Mouse (Mus musculus): ENCODE measurements around the gene Atp1a1. TPM values are rescaled to one million over a fixed set of nuclear protein-coding genes. Genes with fewer than 3 reads are reported as not detected.

The Atp1a1 gene
- polyA plus RNA-seq, 1 experiment from 2014 or later: 115 TPM

DNA sequence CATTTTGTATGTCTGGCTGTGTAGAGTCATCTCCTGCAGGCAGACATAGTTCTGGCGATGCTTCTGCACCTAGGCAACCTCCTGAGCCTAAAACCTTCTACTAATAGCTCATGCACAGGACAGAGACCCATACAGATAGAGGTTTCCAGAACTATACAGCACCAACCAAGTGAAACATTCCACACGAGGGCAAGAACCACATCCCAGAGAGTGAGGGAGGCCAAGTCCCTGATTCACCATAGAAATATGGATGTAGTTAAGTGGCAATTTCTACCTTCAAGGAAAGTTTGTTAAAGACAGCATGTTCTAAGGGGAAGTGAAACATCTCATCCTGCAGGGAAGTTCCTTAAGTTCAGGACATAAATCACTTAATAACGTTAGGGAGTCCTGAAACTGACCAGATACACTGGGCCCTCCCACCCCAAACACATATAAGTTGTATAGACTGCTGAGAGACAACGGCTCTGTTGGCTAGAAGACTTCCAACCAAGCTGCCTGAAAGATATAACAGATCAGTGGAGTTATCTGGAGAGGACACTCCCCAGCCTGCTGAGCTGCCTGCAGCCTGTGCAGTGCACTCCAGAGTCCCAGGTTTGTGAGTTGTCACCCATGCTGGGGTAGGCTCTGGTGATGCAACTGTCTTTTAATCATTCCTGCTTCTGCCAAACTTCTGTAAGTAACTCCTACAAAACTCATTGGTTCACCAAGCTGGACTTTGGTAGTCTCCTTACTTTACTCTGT lies 39.7 kb upstream of the Atp1a1 start:
- no peaks in the 10 kb centered on the region for H3K27me3 ChIP-seq (ENCODE audit: control insufficient read depth, insufficient read depth, low read length)
- no peak overlapping the region for H3K27ac ChIP-seq (ENCODE audit: low read depth, low read length)
- no peak for ATAC-seq (ENCODE audit: insufficient read depth, low FRiP score, low TSS enrichment)

DNA sequence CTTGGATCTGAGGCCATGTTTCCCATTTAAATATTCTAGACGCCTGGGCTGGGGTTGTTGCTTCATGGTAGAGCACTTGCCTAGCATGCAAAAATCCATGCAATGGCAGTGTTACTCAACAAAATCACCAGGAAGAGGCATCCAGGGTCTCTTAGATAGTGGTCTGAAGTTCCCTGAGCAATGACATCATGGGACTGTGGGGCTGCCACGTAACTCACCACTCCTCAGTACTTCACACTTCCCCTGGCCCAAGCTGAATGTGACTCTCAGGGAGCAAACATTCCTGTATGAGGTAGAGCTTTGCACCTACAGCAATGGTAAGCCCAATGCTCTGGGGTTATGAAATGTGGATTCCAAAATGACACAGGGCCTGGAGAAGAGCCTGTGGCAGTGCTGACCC lies 38.8 kb upstream of the Atp1a1 start:
- ATAC-seq (ENCODE audit: insufficient read depth, low FRiP score, low TSS enrichment) (no peak), DNase-seq (ENCODE audit: low spot score) (no peak)
- Histone ChIP-seq H3K4me3 (ENCODE audit: low read depth, low read length) (no peak overlapping the region), H3K4me1 (ENCODE audit: control insufficient read depth, insufficient read depth, low read length) (no peaks in the 10 kb centered on the region), H3K9me3 (ENCODE audit: control insufficient read depth, low read length) (no peaks in the 10 kb centered on the region), H3K27ac (ENCODE audit: low read depth, low read length) (no peak overlapping the region), H3K9ac (ENCODE audit: low read length) (no peak overlapping the region), H3K27me3 (ENCODE audit: control insufficient read depth, insufficient read depth, low read length) (no peaks in the 10 kb centered on the region), H3K4me2 (ENCODE audit: low read depth) (no peak overlapping the region), H3K36me3 (ENCODE audit: control insufficient read depth, insufficient read depth, low read length) (no peaks in the 10 kb centered on the region)
- WGBS: 77% methylated on average over 2 of the region's 2 CpGs

More for the DNA sequence above, 39.7 kb upstream of the Atp1a1 start:
- Histone ChIP-seq H3K4me3 (ENCODE audit: low read depth, low read length) (no peak overlapping the region), H3K4me1 (ENCODE audit: control insufficient read depth, insufficient read depth, low read length) (no peaks in the 10 kb centered on the region), H3K9me3 (ENCODE audit: control insufficient read depth, low read length) (no peaks in the 10 kb centered on the region), H3K9ac (ENCODE audit: low read length) (no peak overlapping the region), H3K4me2 (ENCODE audit: low read depth) (no peak overlapping the region), H3K36me3 (ENCODE audit: control insufficient read depth, insufficient read depth, low read length) (no peaks in the 10 kb centered on the region)
- 73% methylated on average over 4 of the region's 4 CpGs for WGBS
- no peak for DNase-seq (ENCODE audit: low spot score)

DNA sequence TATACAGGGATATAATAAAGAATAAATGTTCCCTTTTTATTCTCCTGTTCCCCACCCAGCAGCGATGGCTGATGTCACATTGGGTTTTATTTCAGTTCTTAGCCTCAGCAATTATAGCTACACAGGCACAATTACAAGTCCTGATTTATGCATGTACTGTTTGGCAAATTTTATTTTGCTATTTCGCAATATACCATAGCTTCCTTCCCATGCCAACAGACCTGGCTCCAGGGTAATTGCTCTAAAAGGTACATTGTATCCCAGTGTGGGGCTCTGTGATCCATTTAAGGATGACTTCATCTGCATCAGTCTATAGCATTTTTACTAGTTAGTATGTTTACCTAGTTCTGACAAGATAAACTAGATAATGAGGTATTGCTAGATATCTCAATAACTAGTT lies 33.7 kb upstream of the Atp1a1 start:
- H3K4me2 ChIP-seq (ENCODE audit: low read depth): no peak overlapping the region
- no peak overlapping the region for H3K27ac ChIP-seq (ENCODE audit: low read depth, low read length)
- no peaks in the 10 kb centered on the region for H3K9me3 ChIP-seq (ENCODE audit: control insufficient read depth, low read length)
- WGBS: 87% methylated on average over 2 of the region's 2 CpGs
- H3K4me1 ChIP-seq (ENCODE audit: control insufficient read depth, insufficient read depth, low read length): no peaks in the 10 kb centered on the region; the same call in 1 of the 2 replicates
- DNase-seq (ENCODE audit: low spot score): no peak
- no peak for ATAC-seq (ENCODE audit: insufficient read depth, low FRiP score, low TSS enrichment)
- no peaks in the 10 kb centered on the region for H3K36me3 ChIP-seq (ENCODE audit: control insufficient read depth, insufficient read depth, low read length)
- no peaks in the 10 kb centered on the region for H3K27me3 ChIP-seq (ENCODE audit: control insufficient read depth, insufficient read depth, low read length)
- no peak overlapping the region for H3K9ac ChIP-seq (ENCODE audit: low read length)
- no peak overlapping the region for H3K4me3 ChIP-seq (ENCODE audit: low read depth, low read length)

DNA sequence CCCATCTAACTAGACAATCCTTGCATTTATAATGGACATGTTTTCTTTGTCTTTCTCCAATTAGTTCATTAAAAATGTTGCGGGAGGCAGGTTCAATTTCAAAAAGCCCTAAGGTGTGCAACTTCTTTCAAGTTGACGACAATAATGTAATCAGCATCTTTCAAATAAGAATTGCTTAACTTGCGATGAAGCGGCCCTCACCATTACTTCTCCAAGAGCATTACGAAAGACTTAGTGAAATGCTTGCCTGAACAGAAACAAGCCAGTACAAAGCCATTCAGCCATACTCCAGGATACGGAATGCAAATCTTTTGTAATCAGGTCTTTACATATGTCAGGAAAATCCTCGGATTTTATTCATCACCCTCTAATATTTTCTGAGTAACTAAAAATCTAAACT lies 32.0 kb upstream of the Atp1a1 start:
- 94% methylated on average over 7 of the region's 7 CpGs for WGBS
- Histone ChIP-seq H3K27ac (ENCODE audit: low read depth, low read length) (no peak overlapping the region), H3K27me3 (ENCODE audit: control insufficient read depth, insufficient read depth, low read length) (no peaks in the 10 kb centered on the region)

DNA sequence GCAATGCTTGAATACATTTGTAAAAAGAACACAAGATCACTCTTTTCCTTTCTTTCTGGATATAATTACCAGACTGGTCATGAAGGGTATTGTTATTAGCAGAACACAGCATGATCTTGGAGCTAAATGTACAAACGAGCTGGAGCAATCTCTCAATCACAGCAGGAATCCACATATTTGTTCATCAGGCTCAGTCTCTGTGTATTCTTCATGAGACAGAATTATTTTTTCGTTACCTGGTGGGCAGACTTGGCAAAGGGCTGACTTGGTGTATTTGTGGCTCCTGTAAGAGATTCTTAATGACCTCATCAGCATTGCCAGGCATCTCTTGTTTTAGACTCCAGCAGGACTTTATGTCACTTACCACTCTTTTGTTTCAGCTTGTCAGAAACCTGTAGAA lies 31.6 kb upstream of the Atp1a1 start:
- ATAC-seq (ENCODE audit: insufficient read depth, low FRiP score, low TSS enrichment): no peak
- Histone ChIP-seq H3K9me3 (ENCODE audit: control insufficient read depth, low read length) (no peaks in the 10 kb centered on the region), H3K4me3 (ENCODE audit: low read depth, low read length) (no peak overlapping the region), H3K4me1 (ENCODE audit: control insufficient read depth, insufficient read depth, low read length) (no peaks in the 10 kb centered on the region; the same call in 1 of the 2 replicates), H3K36me3 (ENCODE audit: control insufficient read depth, insufficient read depth, low read length) (no peaks in the 10 kb centered on the region), H3K27ac (ENCODE audit: low read depth, low read length) (no peak overlapping the region), H3K9ac (ENCODE audit: low read length) (no peak overlapping the region), H3K4me2 (ENCODE audit: low read depth) (no peak overlapping the region), H3K27me3 (ENCODE audit: control insufficient read depth, insufficient read depth, low read length) (no peaks in the 10 kb centered on the region)
- 72% methylated on average over 2 of the region's 2 CpGs for WGBS
- no peak for DNase-seq (ENCODE audit: low spot score)

More for the DNA sequence above, 32.0 kb upstream of the Atp1a1 start:
- Histone ChIP-seq H3K4me3 (ENCODE audit: low read depth, low read length) (no peak overlapping the region), H3K9me3 (ENCODE audit: control insufficient read depth, low read length) (no peaks in the 10 kb centered on the region), H3K9ac (ENCODE audit: low read length) (no peak overlapping the region), H3K4me1 (ENCODE audit: control insufficient read depth, insufficient read depth, low read length) (no peaks in the 10 kb centered on the region; the same call in 1 of the 2 replicates), H3K36me3 (ENCODE audit: control insufficient read depth, insufficient read depth, low read length) (no peaks in the 10 kb centered on the region), H3K4me2 (ENCODE audit: low read depth) (no peak overlapping the region)
- DNase-seq (ENCODE audit: low spot score) (no peak), ATAC-seq (ENCODE audit: insufficient read depth, low FRiP score, low TSS enrichment) (no peak)

DNA sequence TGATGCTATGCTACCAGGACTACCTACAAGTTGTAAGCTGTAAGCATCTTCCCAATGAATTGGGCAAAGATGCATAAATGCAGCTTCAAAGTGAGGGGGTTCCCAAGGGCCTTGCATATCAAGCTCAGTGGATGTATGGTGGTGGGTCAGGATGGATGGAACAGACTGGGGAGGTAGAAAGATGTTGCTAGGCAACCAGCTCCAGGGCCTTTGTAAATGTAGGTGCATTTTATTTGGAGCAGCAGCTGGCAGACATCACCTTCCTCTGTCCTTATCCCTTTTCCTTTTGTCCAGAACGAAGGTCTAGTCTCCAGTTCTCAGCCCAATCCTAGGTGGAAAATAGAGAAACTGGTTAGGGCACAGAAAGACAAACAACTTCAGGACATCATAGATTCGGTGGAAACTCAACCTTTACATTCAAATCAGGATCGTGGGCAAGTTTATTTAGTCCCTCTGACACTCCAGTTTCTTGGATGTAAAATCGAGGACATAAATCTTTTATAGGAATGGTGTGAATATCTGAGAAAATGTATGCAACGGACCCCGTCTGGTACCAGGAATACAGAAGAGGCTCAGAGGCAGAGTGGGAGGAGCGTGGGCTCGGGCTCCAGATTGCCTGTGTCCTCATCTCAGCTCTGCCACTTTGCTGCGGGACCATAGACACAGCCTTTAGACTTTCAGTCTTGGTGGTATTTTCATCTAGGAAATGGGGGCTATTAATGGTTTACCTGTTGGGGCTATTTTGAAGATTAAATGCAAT lies 29.8 kb upstream of the Atp1a1 start:
- no peak overlapping the region for H3K9ac ChIP-seq (ENCODE audit: low read length)
- 90% methylated on average over 9 of the region's 9 CpGs for WGBS
- ATAC-seq (ENCODE audit: insufficient read depth, low FRiP score, low TSS enrichment): no peak

DNA sequence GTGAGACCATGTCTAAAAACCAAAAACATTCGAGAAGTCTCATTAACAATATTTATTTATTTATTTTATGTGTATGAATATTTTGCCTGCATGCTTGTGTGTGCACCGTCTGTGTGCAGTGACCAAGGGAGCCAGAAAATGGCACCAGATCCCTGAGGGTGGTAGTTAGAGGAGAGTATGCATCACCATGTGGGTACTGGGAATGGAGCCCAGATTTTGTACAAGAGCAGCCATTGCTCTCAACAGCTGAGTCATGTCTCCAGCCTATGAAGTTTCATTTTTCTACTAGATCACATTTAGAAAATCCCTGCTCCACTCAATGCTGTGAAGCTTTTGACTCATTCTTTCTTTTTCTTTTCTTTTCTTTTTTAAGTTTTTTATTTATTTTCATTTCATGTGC lies 23.8 kb upstream of the Atp1a1 start:
- no peak overlapping the region for H3K27ac ChIP-seq (ENCODE audit: low read depth, low read length)
- no peak for DNase-seq (ENCODE audit: low spot score)
- WGBS: 89% methylated on average over 2 of the region's 2 CpGs

More for the DNA sequence above, 29.8 kb upstream of the Atp1a1 start:
- no peak overlapping the region for H3K4me3 ChIP-seq (ENCODE audit: low read depth, low read length)
- no peaks in the 10 kb centered on the region for H3K36me3 ChIP-seq (ENCODE audit: control insufficient read depth, insufficient read depth, low read length)
- no peak overlapping the region for H3K27ac ChIP-seq (ENCODE audit: low read depth, low read length)
- no peaks in the 10 kb centered on the region for H3K9me3 ChIP-seq (ENCODE audit: control insufficient read depth, low read length)
- H3K4me1 ChIP-seq (ENCODE audit: control insufficient read depth, insufficient read depth, low read length): no peaks in the 10 kb centered on the region; the same call in 1 of the 2 replicates
- no peaks in the 10 kb centered on the region for H3K27me3 ChIP-seq (ENCODE audit: control insufficient read depth, insufficient read depth, low read length)
- H3K4me2 ChIP-seq (ENCODE audit: low read depth): no peak overlapping the region
- DNase-seq (ENCODE audit: low spot score): no peak

DNA sequence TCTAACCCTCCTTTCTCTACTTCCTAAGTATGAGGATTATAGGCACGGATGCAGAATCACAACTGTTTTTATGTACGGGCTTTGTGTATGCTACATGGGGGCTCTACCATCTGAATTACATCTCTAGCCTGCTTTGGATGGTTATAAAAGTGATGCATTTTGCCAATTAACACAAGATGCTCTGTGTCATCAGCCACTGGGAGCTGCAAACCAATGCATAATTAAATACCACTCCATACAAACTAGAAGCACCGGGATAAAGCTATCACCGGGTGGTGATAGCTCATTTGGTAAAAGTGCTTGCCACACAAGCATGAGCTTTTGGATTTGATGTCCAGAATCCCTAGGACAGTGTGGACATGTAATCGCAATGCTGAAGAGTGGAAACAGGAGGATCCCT lies 19.8 kb upstream of the Atp1a1 start:
- no peaks in the 10 kb centered on the region for H3K27me3 ChIP-seq (ENCODE audit: control insufficient read depth, insufficient read depth, low read length)
- no peak overlapping the region for H3K4me2 ChIP-seq (ENCODE audit: low read depth)
- no peak overlapping the region for H3K27ac ChIP-seq (ENCODE audit: low read depth, low read length)
- H3K9ac ChIP-seq (ENCODE audit: low read length): no peak overlapping the region
- 94% methylated on average over 5 of the region's 5 CpGs for WGBS
- H3K4me1 ChIP-seq (ENCODE audit: control insufficient read depth, insufficient read depth, low read length): no peaks in the 10 kb centered on the region
- ATAC-seq (ENCODE audit: insufficient read depth, low FRiP score, low TSS enrichment) (no peak), DNase-seq (ENCODE audit: low spot score) (no peak)
- no peak overlapping the region for H3K4me3 ChIP-seq (ENCODE audit: low read depth, low read length)
- no peaks in the 10 kb centered on the region for H3K36me3 ChIP-seq (ENCODE audit: control insufficient read depth, insufficient read depth, low read length)
- no peaks in the 10 kb centered on the region for H3K9me3 ChIP-seq (ENCODE audit: control insufficient read depth, low read length)

More for the DNA sequence above, 23.8 kb upstream of the Atp1a1 start:
- ATAC-seq (ENCODE audit: insufficient read depth, low FRiP score, low TSS enrichment): no peak
- Histone ChIP-seq H3K4me1 (ENCODE audit: control insufficient read depth, insufficient read depth, low read length) (no peaks in the 10 kb centered on the region), H3K9me3 (ENCODE audit: control insufficient read depth, low read length) (no peaks in the 10 kb centered on the region), H3K27me3 (ENCODE audit: control insufficient read depth, insufficient read depth, low read length) (no peaks in the 10 kb centered on the region), H3K4me2 (ENCODE audit: low read depth) (no peak overlapping the region), H3K36me3 (ENCODE audit: control insufficient read depth, insufficient read depth, low read length) (no peaks in the 10 kb centered on the region), H3K9ac (ENCODE audit: low read length) (no peak overlapping the region), H3K4me3 (ENCODE audit: low read depth, low read length) (no peak overlapping the region)

DNA sequence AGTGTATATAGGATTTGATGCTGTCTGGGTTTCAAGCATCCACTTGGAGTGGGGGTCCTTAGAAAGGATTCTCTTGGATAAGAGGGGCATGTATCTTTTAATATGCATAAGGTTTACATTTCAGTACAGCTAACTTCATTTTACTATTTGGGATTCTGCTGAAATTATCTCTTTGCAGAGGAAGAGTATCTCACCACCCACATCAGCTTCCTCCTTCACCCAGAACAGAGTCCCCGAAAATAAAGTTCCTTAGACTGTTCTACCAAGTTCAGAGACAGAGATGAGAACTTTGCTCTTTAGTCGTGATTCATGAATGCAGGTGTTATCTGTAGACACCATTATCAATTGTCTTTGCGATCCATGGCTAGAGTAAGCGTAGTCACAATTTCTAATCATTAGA lies 14.5 kb upstream of the Atp1a1 start:
- Histone ChIP-seq H3K9me3 (ENCODE audit: control insufficient read depth, low read length) (no peaks in the 10 kb centered on the region), H3K9ac (ENCODE audit: low read length) (no peak overlapping the region), H3K36me3 (ENCODE audit: control insufficient read depth, insufficient read depth, low read length) (no peaks in the 10 kb centered on the region), H3K27me3 (ENCODE audit: control insufficient read depth, insufficient read depth, low read length) (no peaks in the 10 kb centered on the region), H3K4me2 (ENCODE audit: low read depth) (no peak overlapping the region), H3K4me3 (ENCODE audit: low read depth, low read length) (no peak overlapping the region), H3K27ac (ENCODE audit: low read depth, low read length) (no peak overlapping the region), H3K4me1 (ENCODE audit: control insufficient read depth, insufficient read depth, low read length) (no peaks in the 10 kb centered on the region)
- 91% methylated on average over 4 of the region's 4 CpGs for WGBS
- no peak for DNase-seq (ENCODE audit: low spot score)
- no peak for ATAC-seq (ENCODE audit: insufficient read depth, low FRiP score, low TSS enrichment)
